In the genomic region with DNA sequence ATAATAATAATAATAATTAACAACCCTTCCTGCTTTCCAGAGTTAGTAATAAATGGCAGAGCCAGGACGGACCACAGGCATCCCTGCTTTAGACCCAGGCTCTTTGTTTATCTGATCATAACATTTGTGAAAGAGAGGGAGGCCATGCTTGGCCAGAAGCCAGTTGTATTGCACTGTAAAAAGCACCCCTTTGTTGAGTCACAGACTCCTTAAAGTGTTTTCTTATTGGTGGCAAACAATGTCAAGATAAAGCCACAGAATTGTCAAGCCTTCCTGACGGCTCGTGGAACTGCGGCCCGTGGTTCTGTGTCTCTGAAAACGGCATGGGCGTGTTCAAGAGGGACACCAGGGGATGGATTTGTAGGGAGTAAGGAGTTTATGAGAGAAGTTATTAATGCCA, we compare ENCODE assay signal across 27 mouse cellular contexts.
A peak's percentile ranks its signal among the peaks of the same experiment; 100 is the strongest.
DNase-seq lines count a peak whose midpoint lies in the region; ATAC-seq and TF ChIP-seq lines count a peak whose summit lies in the region.
"Had no signal": no experiment of that assay in that cellular context is flagged by ENCODE, and none has a peak within 500 bp of the region (broad histone marks: within the 10 kb centered on the region; RNA-seq: fewer than 3 reads in every experiment).

No protein-coding gene starts in this region.

- no peaks in the 10 kb centered on the region for H3K36me3 ChIP-seq in forebrain, embryonic 14.5 days (ENCODE audit: control insufficient read depth, insufficient read depth, low read length)
- no peaks in the 10 kb centered on the region for H3K36me3 ChIP-seq in forebrain, embryonic 12.5 days (replicated peaks)
- H3K36me3 ChIP-seq in lung, postnatal 0 days (ENCODE audit: insufficient read depth, low read length), result no peaks in the 10 kb centered on the region
- H3K36me3 ChIP-seq: embryonic facial prominence, embryonic 13.5 days; heart, embryonic 15.5 days; midbrain, embryonic 13.5 days had no signal

- peak; percentile 65 for ATAC-seq in forebrain, embryonic 14.5 days
- ATAC-seq in forebrain, embryonic 12.5 days (ENCODE audit: low FRiP score), result no peak
- peak; percentile 40; the same call in 1 of the 2 replicates for ATAC-seq in lung, postnatal 0 days
- ATAC-seq: activated CD4-positive, CD25-positive, alpha-beta regulatory T cell, adult 4 months; CD4-positive, CD25-positive, alpha-beta regulatory T cell, adult 4 months; inflammation-experienced regulatory T-cells, adult 6 months; midbrain, embryonic 13.5 days had no signal

- no peaks in the 10 kb centered on the region for H3K9me3 ChIP-seq in forebrain, embryonic 14.5 days (replicated peaks; ENCODE audit: control insufficient read depth, low read length)
- no peaks in the 10 kb centered on the region for H3K9me3 ChIP-seq in forebrain, embryonic 12.5 days
- H3K9me3 ChIP-seq in lung, postnatal 0 days (ENCODE audit: low read length), result no peaks in the 10 kb centered on the region
- H3K9me3 ChIP-seq: embryonic facial prominence, embryonic 13.5 days; heart, embryonic 15.5 days; midbrain, embryonic 13.5 days had no signal

- TF ChIP-seq CTCF in lung, postnatal 0 days (IDR thresholded peaks at IDR 0.05), result no peak

- 34% methylated on average over 7 of the region's 7 CpGs for WGBS in forebrain, embryonic 14.5 days
- WGBS in forebrain, embryonic 12.5 days, result 57% methylated on average over 7 of the region's 7 CpGs
- WGBS in lung, postnatal 0 days, result 30% methylated on average over 7 of the region's 7 CpGs

- H3K9ac ChIP-seq in forebrain, embryonic 14.5 days (ENCODE audit: low read length), result no peak overlapping the region
- no peak overlapping the region for H3K9ac ChIP-seq in forebrain, embryonic 12.5 days
- H3K9ac ChIP-seq in lung, postnatal 0 days (replicated peaks; ENCODE audit: low read depth), result no peak overlapping the region
- H3K9ac ChIP-seq: embryonic facial prominence, embryonic 13.5 days; heart, embryonic 15.5 days; hindbrain, embryonic 14.5 days; liver, embryonic 14.5 days; midbrain, embryonic 13.5 days had no signal

- no peak for TF ChIP-seq EP300 in lung, postnatal 0 days (IDR thresholded peaks at IDR 0.05)

- H3K4me1 ChIP-seq in forebrain, embryonic 14.5 days (ENCODE audit: control insufficient read depth, insufficient read depth, low read length), result no peaks in the 10 kb centered on the region
- no peaks in the 10 kb centered on the region; the same call in 1 of the 2 replicates for H3K4me1 ChIP-seq in forebrain, embryonic 12.5 days
- H3K4me1 ChIP-seq in lung, postnatal 0 days (ENCODE audit: insufficient read depth, low read depth, low read length), result no peaks in the 10 kb centered on the region
- H3K4me1 ChIP-seq: heart, embryonic 15.5 days; midbrain, embryonic 13.5 days had no signal

- DNase-seq in forebrain, embryonic 14.5 days (ENCODE audit: low spot score), result peak; percentile 41
- DNase-seq in lung, postnatal 0 days (ENCODE audit: low spot score), result peak; percentile 44
- no peak for DNase-seq in lung, postnatal 25 days (ENCODE audit: low spot score)
- peak; percentile 3 for DNase-seq in lung, postnatal 36 days
- no peak for DNase-seq in gastrocnemius, postnatal 10 days
- DNase-seq in layer of hippocampus, postnatal 10 days (ENCODE audit: low spot score in 2 of 2), result no peak
- DNase-seq: adrenal gland, postnatal 10 days; cerebellum, adult 8-10 months; cerebellum, postnatal 36 days; embryo, embryonic 11 days; gastrocnemius, postnatal 36 days; heart, postnatal 36 days; kidney, adult 18-20 months; kidney, postnatal 4 days; thymus, adult 18-20 months; thymus, postnatal 4 days had no signal

- no peak overlapping the region for H3K27ac ChIP-seq in forebrain, embryonic 14.5 days (ENCODE audit: low read depth, low read length)
- no peak overlapping the region for H3K27ac ChIP-seq in forebrain, embryonic 12.5 days
- no peak overlapping the region for H3K27ac ChIP-seq in lung, postnatal 0 days (ENCODE audit: low read length)
- H3K27ac ChIP-seq: embryonic facial prominence, embryonic 13.5 days; heart, embryonic 15.5 days; hindbrain, embryonic 14.5 days; left cerebral cortex, adult 2 months; liver, embryonic 14.5 days; midbrain, embryonic 13.5 days had no signal

- no peak overlapping the region for H3K4me3 ChIP-seq in forebrain, embryonic 14.5 days (ENCODE audit: low read depth, low read length)
- no peak overlapping the region for H3K4me3 ChIP-seq in forebrain, embryonic 12.5 days (replicated peaks)
- H3K4me3 ChIP-seq in lung, postnatal 0 days (ENCODE audit: low read depth, low read length), result no peak overlapping the region
- H3K4me3 ChIP-seq: embryonic facial prominence, embryonic 13.5 days; erythroblast, embryonic 14.5 days; heart, embryonic 15.5 days; left cerebral cortex, adult 2 months; midbrain, embryonic 13.5 days had no signal

- H3K4me2 ChIP-seq in forebrain, embryonic 14.5 days (ENCODE audit: low read length), result no peak overlapping the region
- H3K4me2 ChIP-seq in forebrain, embryonic 12.5 days, result no peak overlapping the region
- no peak overlapping the region for H3K4me2 ChIP-seq in lung, postnatal 0 days (replicated peaks; ENCODE audit: low read depth, low read length)
- H3K4me2 ChIP-seq: embryonic facial prominence, embryonic 13.5 days; heart, embryonic 15.5 days; hindbrain, embryonic 14.5 days; midbrain, embryonic 13.5 days had no signal

- no peaks in the 10 kb centered on the region for H3K27me3 ChIP-seq in forebrain, embryonic 14.5 days (replicated peaks; ENCODE audit: control insufficient read depth, insufficient read depth, low read length)
- H3K27me3 ChIP-seq in forebrain, embryonic 12.5 days, result no peaks in the 10 kb centered on the region
- no peaks in the 10 kb centered on the region for H3K27me3 ChIP-seq in lung, postnatal 0 days (replicated peaks; ENCODE audit: insufficient read depth, low read length)
- H3K27me3 ChIP-seq: embryonic facial prominence, embryonic 13.5 days; heart, embryonic 15.5 days; midbrain, embryonic 13.5 days had no signal

Comparison
In these comparisons a context has a peak if more than half of its experiments do, and no peak if none do; other contexts are left out.
1. DNase-seq: peak in forebrain, embryonic 14.5 days (single experiment), lung, postnatal 0 days (single experiment) and lung, postnatal 36 days (single experiment); none in lung, postnatal 25 days (single experiment), gastrocnemius, postnatal 10 days (single experiment) and layer of hippocampus, postnatal 10 days (0 of 2).